Mouse (Mus musculus) MEL (cell line): ENCODE measurements at regions not wholly inside any gene's neighbourhood (a gene's known extent, or its start where the extent isn't known, plus 50 kb on each side); places are given as distances from the start of the nearest gene placed in this dataset.

Experiments
- CHD2 ChIP-seq: IDR thresholded peaks from 2 replicates; pipeline ENCODE4 v1.6.1; 2011; ENCODE audit warnings: low read length, improper control_type of control experiment
- CTCF ChIP-seq, 3 experiments: IDR thresholded peaks in 2 of 3; conservative IDR thresholded peaks in 1 of 3; 2 replicates each; pipeline ENCODE4 v1.5.1; 2011 to 2012; ENCODE audit warnings: low read length in 3 of 3, low read depth in 2 of 3, mild to moderate bottlenecking in 2 of 3, improper control_type of control experiment in 1 of 3, inconsistent platforms in 1 of 3, mixed read lengths in 1 of 3, moderate library complexity in 1 of 3; ENCODE audit not compliant: control insufficient read depth in 1 of 3, insufficient read depth in 1 of 3, poor library complexity in 1 of 3, severe bottlenecking in 1 of 3
- E2F4 ChIP-seq: IDR thresholded peaks from 2 replicates; pipeline ENCODE4 v1.6.1; 2011; ENCODE audit warnings: low read depth, low read length, improper control_type of control experiment, borderline replicate concordance
- EP300 ChIP-seq, 2 experiments: IDR thresholded peaks; 2 replicates each; pipeline ENCODE4 v1.6.1; 2011; ENCODE audit warnings: improper control_type of control experiment in 2 of 2, low read length in 2 of 2, low read depth in 1 of 2, mild to moderate bottlenecking in 1 of 2
- MAX ChIP-seq: IDR thresholded peaks from 2 replicates; pipeline ENCODE4 v1.6.1; 2011; ENCODE audit warnings: low read length, improper control_type of control experiment
- MEF2A ChIP-seq: IDR thresholded peaks from 2 replicates; pipeline ENCODE4 v1.6.1; 2014; ENCODE audit warnings: low read depth, mild to moderate bottlenecking, inconsistent platforms, low read length, improper control_type of control experiment; ENCODE audit not compliant: poor library complexity, insufficient replicate concordance, severe bottlenecking; ENCODE audit errors: extremely low read depth
- POLR2A ChIP-seq, 2 experiments: IDR thresholded peaks; 2 replicates each; pipeline ENCODE4 v1.6.1; 2011 to 2012; ENCODE audit warnings: low read length in 2 of 2, mild to moderate bottlenecking in 2 of 2, control low read depth in 1 of 2, improper control_type of control experiment in 1 of 2, low read depth in 1 of 2, moderate library complexity in 1 of 2; ENCODE audit not compliant: control insufficient read depth in 1 of 2, insufficient read depth in 1 of 2, poor library complexity in 1 of 2
- TBP ChIP-seq: IDR thresholded peaks from 2 replicates; pipeline ENCODE4 v1.8.0; 2011; ENCODE audit warnings: low read depth, low read length, improper control_type of control experiment
- USF1 ChIP-seq: IDR thresholded peaks from 2 replicates; pipeline ENCODE4 v1.6.1; 2014; ENCODE audit warnings: low read depth, mild to moderate bottlenecking, inconsistent platforms, low read length, improper control_type of control experiment, moderate library complexity

DNA sequence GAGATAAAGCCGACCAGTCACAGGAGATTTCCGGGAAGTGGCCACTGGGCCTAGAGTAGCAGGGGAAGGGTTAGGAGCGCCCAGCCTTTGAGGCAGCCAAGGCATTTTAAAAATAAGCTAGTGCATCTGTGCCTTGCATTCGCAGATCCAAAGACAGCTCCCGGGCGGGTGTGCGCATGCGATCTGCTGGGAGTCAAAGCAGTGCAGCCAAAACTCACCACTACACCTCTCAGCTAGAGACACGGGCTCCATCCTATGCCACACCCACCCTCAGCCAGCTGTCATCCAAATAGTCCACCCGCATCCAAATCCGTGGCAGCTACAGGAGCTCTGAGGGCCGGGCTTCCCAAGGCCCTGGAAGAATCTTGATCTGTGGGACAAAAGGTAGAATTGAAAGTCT, 220.2 kb upstream of the Sulf2 start:
- TF ChIP-seq USF1, result no peak
- no peak for TF ChIP-seq E2F4
- no peak for TF ChIP-seq MEF2A
- no peak for TF ChIP-seq POLR2A (IDR thresholded peaks at IDR 0.05; ENCODE audit: control insufficient read depth in 1 of 2, insufficient read depth in 1 of 2, low read depth in 1 of 2, low read length in 2 of 2, poor library complexity in 1 of 2)
- no peak for TF ChIP-seq CTCF (IDR thresholded peaks at IDR 0.05 in 2 of 3, conservative IDR thresholded peaks at IDR 0.05 in 1 of 3; ENCODE audit: control insufficient read depth in 1 of 3, insufficient read depth in 1 of 3, low read depth in 2 of 3, low read length in 3 of 3, poor library complexity in 1 of 3, severe bottlenecking in 1 of 3)
- no peak for TF ChIP-seq MAX
- TF ChIP-seq CHD2, result no peak
- no peak for TF ChIP-seq EP300 (IDR thresholded peaks at IDR 0.05; ENCODE audit: low read depth in 1 of 2, low read length in 2 of 2)
- TF ChIP-seq TBP, result no peak
